Mouse (Mus musculus) olfactory bulb, adult 2 months (tissue): ENCODE results near the gene Foxf1. TPM values are rescaled to one million over a fixed set of nuclear protein-coding genes. Genes with fewer than 3 reads are reported as not detected.

Experiments used
- H3K27ac ChIP-seq: fragments of 200-500 bp; 2 replicates; pipeline ENCODE4 v1.5.1; 2012; ENCODE audit warnings: low read depth, low read length; ENCODE audit not compliant: insufficient read depth
- H3K4me1 ChIP-seq: fragments of 200-500 bp; 2 replicates; pipeline ENCODE4 v1.6.1; 2012; ENCODE audit warnings: low read length; ENCODE audit not compliant: control insufficient read depth, insufficient read depth
- H3K4me3 ChIP-seq: fragments of 200-500 bp; 2 replicates; pipeline ENCODE4 v1.5.1; 2012; ENCODE audit warnings: mild to moderate bottlenecking, low read depth, low read length, moderate library complexity; ENCODE audit not compliant: insufficient read depth
- CTCF ChIP-seq: fragments of 200-500 bp; IDR thresholded peaks from 2 replicates; pipeline ENCODE4 v1.5.1; 2012; ENCODE audit warnings: low read depth, mild to moderate bottlenecking, low read length, moderate library complexity; ENCODE audit not compliant: insufficient read depth
- POLR2A ChIP-seq: fragments of 200-500 bp; IDR thresholded peaks from 2 replicates; pipeline ENCODE4 v1.6.1; 2012; ENCODE audit warnings: mild to moderate bottlenecking, low read depth, low read length, moderate library complexity; ENCODE audit not compliant: insufficient read depth
- WGBS: fragments of 180-500 bp; shearing (Covaris S2); methylation state at CpG from one replicate; pipeline ENCODE4 v1.1.7; 2018; 5-methylcytosine and 5-hydroxymethylcytosine counted together
- polyA plus RNA-seq: library from polyadenylated mRNA; stranded (reverse); fragments of >200 nt; gene quantifications from 2 replicates; pipeline ENCODE4 v1.2.4, GENCODE M21; 2012; ENCODE audit warnings: low replicate concordance; ENCODE audit not compliant: missing spikeins, insufficient read depth, insufficient read length

Gene Foxf1
- polyA plus RNA-seq, 1 experiment: not detected

GRCm38 (mm10) chr8:121117906-121118305 is 33.7 kb downstream of the Foxf1 start:
- no peak for TF ChIP-seq CTCF
- TF ChIP-seq POLR2A: no peak
- 2% methylated on average over 28 of the region's 28 CpGs for WGBS

GRCm38 (mm10) chr8:121118634-121119420 is 34.6 kb downstream of the Foxf1 start:
- no peaks in the 10 kb centered on the region; the same call in 1 of the 2 replicates for H3K4me1 ChIP-seq
- H3K4me3 ChIP-seq: no peak overlapping the region
- no peak for TF ChIP-seq POLR2A
- no peak for TF ChIP-seq CTCF
- WGBS: 10% methylated on average over 18 of the region's 18 CpGs
- no peak overlapping the region for H3K27ac ChIP-seq

More at GRCm38 (mm10) chr8:121117906-121118305, 33.7 kb downstream of the Foxf1 start:
- Histone ChIP-seq H3K4me3 (no peak overlapping the region), H3K27ac (no peak overlapping the region), H3K4me1 (no peaks in the 10 kb centered on the region; the same call in 1 of the 2 replicates)

DNA sequence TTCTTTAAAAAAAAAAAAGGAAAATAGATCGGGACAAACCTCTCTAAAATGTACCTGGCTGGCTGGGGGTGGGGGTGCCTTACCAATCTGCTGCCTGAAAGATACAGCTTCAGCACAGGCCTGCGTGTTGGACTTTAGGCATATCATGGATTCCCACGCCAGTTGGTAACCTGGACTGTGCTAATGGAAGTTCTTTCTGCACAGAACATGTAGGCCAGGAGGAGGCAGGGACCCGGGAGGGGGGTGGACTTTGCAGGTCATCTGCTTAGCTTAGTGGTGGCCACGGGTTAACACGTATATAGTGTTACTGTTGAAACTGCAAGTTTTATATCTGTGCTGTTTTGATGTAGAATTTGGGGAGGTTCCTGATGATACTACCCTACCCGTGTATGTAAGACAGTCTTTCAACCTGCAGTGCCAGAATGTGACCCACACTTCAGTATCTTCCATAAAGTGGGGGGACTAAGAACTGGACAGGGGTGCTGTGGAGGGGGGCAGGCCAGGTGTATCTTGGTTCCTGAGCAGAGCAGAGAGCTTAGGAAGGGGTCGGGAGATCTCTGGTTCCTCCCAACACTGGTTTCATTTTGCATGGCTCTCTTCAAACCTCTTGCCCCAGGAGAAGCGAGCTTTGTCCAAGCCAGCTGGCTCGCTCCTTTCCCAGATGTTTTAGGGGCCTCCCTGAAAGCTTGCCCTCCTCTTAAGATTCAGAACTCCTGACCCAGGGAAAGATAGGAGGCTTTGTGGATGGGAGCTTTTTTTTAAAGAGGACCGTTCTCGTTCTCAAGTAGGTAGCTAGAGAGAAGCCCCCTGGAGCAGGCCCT is 35.7 kb downstream of the Foxf1 start:
- TF ChIP-seq POLR2A (no peak), CTCF (no peak)
- Histone ChIP-seq H3K4me3 (no peak overlapping the region), H3K27ac (no peak overlapping the region), H3K4me1 (no peaks in the 10 kb centered on the region; the same call in 1 of the 2 replicates)
- WGBS: 19% methylated on average over 12 of the region's 12 CpGs

DNA sequence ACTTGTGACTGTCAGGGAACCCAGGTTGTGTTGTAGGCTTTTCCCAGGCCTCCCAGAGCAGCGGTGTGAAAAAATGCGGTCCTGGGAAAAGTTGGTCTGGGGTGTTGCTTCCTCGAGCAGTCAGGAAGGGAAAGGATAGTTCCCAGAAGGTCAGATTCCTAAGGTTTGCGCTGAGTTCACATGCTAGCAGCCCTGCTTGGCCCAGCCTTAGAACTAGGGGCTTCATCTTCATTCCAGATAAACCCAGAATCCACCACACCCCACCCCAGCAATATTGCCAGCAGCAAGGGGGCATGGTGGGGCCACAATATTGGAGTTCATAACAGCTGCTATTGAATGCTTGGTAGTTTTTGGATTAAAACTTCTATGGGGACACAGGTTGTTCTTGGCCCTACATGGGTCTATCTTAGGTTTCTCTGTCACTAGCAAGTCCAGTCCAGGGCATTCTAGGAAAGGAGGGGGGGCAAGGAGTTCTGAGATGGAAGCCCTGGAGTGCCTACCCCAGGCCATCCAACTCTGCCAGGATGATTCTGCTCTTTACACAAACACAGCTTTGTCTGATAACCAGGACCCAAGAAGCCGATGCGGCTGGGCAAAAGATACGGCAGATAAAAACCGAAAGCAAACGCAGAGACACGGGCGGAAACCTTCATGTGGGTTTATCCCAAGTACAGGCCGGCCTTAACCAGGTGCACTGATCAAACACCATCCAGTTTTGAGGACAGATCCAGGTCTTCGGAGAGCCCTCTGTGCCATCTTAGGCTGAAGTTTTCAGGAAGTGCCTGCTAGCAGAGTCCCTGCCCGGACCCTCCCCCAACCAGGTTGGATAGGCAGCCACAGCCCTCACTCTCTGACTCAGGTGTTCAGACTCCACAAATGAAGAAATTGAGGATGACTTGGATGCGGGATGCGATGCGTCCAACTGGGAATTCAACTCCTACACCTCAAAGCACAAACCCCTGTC is 36.6 kb downstream of the Foxf1 start:
- no peaks in the 10 kb centered on the region; the same call in none of the 2 replicates for H3K4me1 ChIP-seq
- no peak overlapping the region for H3K4me3 ChIP-seq
- no peak for TF ChIP-seq POLR2A
- no peak overlapping the region for H3K27ac ChIP-seq
- 14% methylated on average over 17 of the region's 17 CpGs for WGBS

DNA sequence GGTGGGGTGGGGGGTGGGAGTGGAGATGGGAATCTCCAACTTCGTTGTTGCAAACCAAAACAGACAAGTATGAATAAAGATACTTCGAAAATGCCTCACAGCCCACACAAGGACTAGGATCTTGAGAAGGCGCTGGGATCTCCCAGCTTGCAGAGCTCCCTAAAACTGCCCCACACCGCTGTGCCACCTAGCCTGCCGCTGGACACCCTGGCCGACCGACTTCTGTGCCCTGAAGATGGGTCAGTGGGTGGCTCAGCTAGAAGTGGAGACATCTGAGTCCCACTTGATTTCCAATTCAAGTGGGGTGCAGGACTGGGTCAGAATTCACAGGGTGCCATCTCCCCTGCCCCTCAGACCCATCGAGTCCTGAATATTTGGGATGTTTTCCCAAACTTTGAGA is 37.5 kb downstream of the Foxf1 start:
- TF ChIP-seq CTCF (no peak), POLR2A (no peak)
- no peaks in the 10 kb centered on the region; the same call in none of the 2 replicates for H3K4me1 ChIP-seq
- 14% methylated on average over 8 of the region's 8 CpGs for WGBS
- H3K4me3 ChIP-seq: no peak overlapping the region
- H3K27ac ChIP-seq: no peak overlapping the region

- Histone ChIP-seq H3K27ac (no peak overlapping the region), H3K4me3 (no peak overlapping the region), H3K4me1 (no peaks in the 10 kb centered on the region; the same call in none of the 2 replicates)
- TF ChIP-seq CTCF (no peak), POLR2A (no peak)
- WGBS: 11% methylated on average over 7 of the region's 7 CpGs
Observed at GRCm38 (mm10) chr8:121122368-121122767, 38.2 kb downstream of the Foxf1 start.

- TF ChIP-seq POLR2A: no peak
- TF ChIP-seq CTCF: no peak
- Histone ChIP-seq H3K4me1 (peaks cover 4% of the 10 kb centered on the region), H3K4me3 (no peak overlapping the region), H3K27ac (no peak overlapping the region)
- 40% methylated on average over 2 of the region's 2 CpGs for WGBS
Observed at GRCm38 (mm10) chr8:121123113-121123512, 38.9 kb downstream of the Foxf1 start.

DNA sequence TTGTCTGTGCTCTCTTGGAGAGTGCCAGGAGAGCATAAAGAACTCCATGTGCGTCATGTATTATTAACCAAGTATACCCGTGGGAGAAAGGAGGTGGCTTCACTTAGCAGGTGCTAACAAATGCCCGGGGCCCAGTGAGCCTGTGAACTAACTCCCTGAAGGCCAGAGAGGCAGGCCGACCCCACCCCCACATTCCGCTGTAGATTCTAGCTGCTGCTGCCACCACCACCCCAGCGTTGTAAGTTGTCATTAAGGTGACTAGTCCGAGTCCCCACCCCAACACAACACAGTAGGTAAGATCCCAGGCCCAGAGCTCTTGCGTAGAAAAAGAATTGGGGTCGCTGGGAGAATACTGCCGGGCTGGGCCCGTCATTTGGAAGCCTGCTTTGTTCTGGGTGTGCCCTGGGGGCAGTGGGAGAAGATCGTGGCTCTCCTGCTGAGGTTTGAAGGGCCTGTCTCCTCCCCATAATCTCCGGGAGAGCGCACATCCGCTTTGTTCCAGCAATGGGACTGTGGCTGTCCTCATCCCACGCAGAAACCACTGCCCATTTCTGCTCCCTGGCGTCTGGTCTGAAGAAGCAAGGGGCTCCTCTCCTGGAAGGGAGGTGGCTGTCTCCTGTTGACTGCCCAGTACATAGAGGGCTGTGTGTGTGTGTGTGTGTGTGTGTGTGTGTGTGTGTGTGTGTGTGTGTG is 40.5 kb downstream of the Foxf1 start:
- 4% methylated on average over 17 of the region's 17 CpGs for WGBS
- H3K27ac ChIP-seq: no peak overlapping the region
- TF ChIP-seq POLR2A (no peak), CTCF (no peak)
- peaks cover 12% of the 10 kb centered on the region for H3K4me1 ChIP-seq
- H3K4me3 ChIP-seq: no peak overlapping the region
